Mouse (Mus musculus): Measurements from ENCODE around the gene Gm20388. TPM values are rescaled to one million over a fixed set of nuclear protein-coding genes. Genes with fewer than 3 reads are reported as not detected.
"Not testable (repeated sequence)": the region's sequence is repeated elsewhere in the genome, so short reads cannot be mapped to it uniquely, and the experiment has no call there.

Gene Gm20388
- polyA plus RNA-seq, 1 experiment from 2014 or later, result 5.5 TPM

- H3K4me1 ChIP-seq, result peaks cover 15% of the 10 kb centered on the region
- WGBS, result 83% methylated on average over 2 of the region's 2 CpGs
- not testable (repeated sequence) for DNase-seq (ENCODE audit: extremely low spot score, low spot score); H3K4me3 ChIP-seq; H3K9me3 ChIP-seq; H3K27me3 ChIP-seq (ENCODE audit: poor library complexity, severe bottlenecking); H3K27ac ChIP-seq
- H3K36me3 ChIP-seq (replicated peaks), result peaks cover 83% of the 10 kb centered on the region
These were observed 4115.6 kb downstream of the Gm20388 start for GRCm38 (mm10) chr8:124026265-124026664.

- H3K27me3 ChIP-seq (ENCODE audit: poor library complexity, severe bottlenecking), result no peaks in the 10 kb centered on the region
- peaks cover 92% of the 10 kb centered on the region for H3K36me3 ChIP-seq (replicated peaks)
These were observed 4117.2 kb downstream of the Gm20388 start for GRCm38 (mm10) chr8:124027831-124028230.

GRCm38 (mm10) chr8:124033400-124033799 is 4122.8 kb downstream of the Gm20388 start:
- H3K4me3 ChIP-seq, result no peak overlapping the region
- no peaks in the 10 kb centered on the region for H3K9me3 ChIP-seq
- H3K27ac ChIP-seq, result no peak overlapping the region
- H3K27me3 ChIP-seq (ENCODE audit: poor library complexity, severe bottlenecking), result no peaks in the 10 kb centered on the region
- H3K4me1 ChIP-seq, result no peaks in the 10 kb centered on the region
- no peak for DNase-seq (ENCODE audit: extremely low spot score, low spot score)
- H3K36me3 ChIP-seq (replicated peaks), result peaks cover 94% of the 10 kb centered on the region
- WGBS, result 68% methylated on average over 5 of the region's 5 CpGs

More at GRCm38 (mm10) chr8:124027831-124028230, 4117.2 kb downstream of the Gm20388 start:
- Histone ChIP-seq H3K4me3 (no peak overlapping the region), H3K9me3 (no peaks in the 10 kb centered on the region), H3K27ac (no peak overlapping the region), H3K4me1 (no peaks in the 10 kb centered on the region)
- 90% methylated on average over 6 of the region's 6 CpGs for WGBS
- DNase-seq (ENCODE audit: extremely low spot score, low spot score), result no peak

GRCm38 (mm10) chr8:124038121-124038520 is 4127.5 kb downstream of the Gm20388 start:
- H3K4me1 ChIP-seq, result no peaks in the 10 kb centered on the region
- H3K9me3 ChIP-seq, result no peaks in the 10 kb centered on the region
- H3K36me3 ChIP-seq (replicated peaks), result peaks cover 97% of the 10 kb centered on the region
- no peak overlapping the region for H3K4me3 ChIP-seq
- DNase-seq (ENCODE audit: extremely low spot score, low spot score), result no peak
- 93% methylated on average over 7 of the region's 7 CpGs for WGBS
- H3K27ac ChIP-seq, result no peak overlapping the region
- H3K27me3 ChIP-seq (ENCODE audit: poor library complexity, severe bottlenecking), result no peaks in the 10 kb centered on the region

GRCm38 (mm10) chr8:124039351-124039750 is 4128.7 kb downstream of the Gm20388 start:
- no peaks in the 10 kb centered on the region for H3K4me1 ChIP-seq
- H3K27ac ChIP-seq, result no peak overlapping the region
- no peaks in the 10 kb centered on the region for H3K27me3 ChIP-seq (ENCODE audit: poor library complexity, severe bottlenecking)
- no peak overlapping the region for H3K4me3 ChIP-seq
- 77% methylated on average over 4 of the region's 4 CpGs for WGBS
- DNase-seq (ENCODE audit: extremely low spot score, low spot score), result no peak
- H3K36me3 ChIP-seq (replicated peaks), result peaks cover 97% of the 10 kb centered on the region
- no peaks in the 10 kb centered on the region for H3K9me3 ChIP-seq

DNA sequence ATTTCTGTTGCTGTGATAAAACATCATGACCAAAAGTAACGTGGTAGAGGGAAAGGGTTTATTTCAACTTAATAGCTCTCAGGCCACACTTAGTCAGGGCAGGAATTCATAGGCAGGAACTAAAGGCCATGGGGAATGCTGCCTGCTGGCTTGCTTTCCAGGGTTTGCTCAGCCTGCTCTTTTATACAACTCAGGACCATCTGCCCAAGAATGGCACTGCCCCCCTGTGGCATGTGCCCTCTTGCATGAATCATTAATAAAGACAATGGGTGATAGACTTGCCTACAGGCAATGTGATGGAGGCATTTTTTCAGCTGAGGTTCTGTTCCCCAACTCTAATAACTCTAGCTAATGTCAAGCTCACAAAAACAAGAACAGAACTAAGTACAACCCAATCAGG is 4131.6 kb downstream of the Gm20388 start:
- Histone ChIP-seq H3K36me3 (replicated peaks) (peaks cover 97% of the 10 kb centered on the region), H3K4me1 (no peaks in the 10 kb centered on the region)
- 86% methylated on average over 1 of the region's 1 CpGs for WGBS

DNA sequence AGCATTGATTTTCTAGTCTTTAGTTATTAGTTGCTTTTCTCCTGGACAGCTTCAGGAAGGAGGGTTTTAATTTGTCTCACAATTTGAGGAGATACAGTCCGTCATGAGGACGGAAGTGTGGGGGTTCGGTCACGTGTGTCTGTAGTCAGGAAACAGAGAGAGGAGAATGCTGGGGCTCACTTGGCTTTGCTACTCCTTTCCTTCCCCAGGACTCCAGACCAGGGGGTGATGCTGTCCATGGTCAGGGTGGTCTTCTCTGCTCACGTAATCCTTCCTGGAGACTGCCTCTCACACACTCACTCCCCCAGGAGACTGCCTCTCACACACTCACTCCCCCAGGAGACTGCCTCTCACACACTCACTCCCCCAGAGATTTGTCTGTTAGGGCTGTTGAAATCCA is 4133.8 kb downstream of the Gm20388 start:
- Histone ChIP-seq H3K4me1 (no peaks in the 10 kb centered on the region), H3K27ac (no peak overlapping the region), H3K4me3 (no peak overlapping the region), H3K36me3 (replicated peaks) (peaks cover 92% of the 10 kb centered on the region), H3K27me3 (ENCODE audit: poor library complexity, severe bottlenecking) (no peaks in the 10 kb centered on the region), H3K9me3 (no peaks in the 10 kb centered on the region)
- DNase-seq (ENCODE audit: extremely low spot score, low spot score), result no peak
- WGBS, result 91% methylated on average over 5 of the region's 5 CpGs

More for the DNA sequence above, 4131.6 kb downstream of the Gm20388 start:
- DNase-seq (ENCODE audit: extremely low spot score, low spot score), result no peak
- Histone ChIP-seq H3K9me3 (no peaks in the 10 kb centered on the region), H3K27ac (no peak overlapping the region), H3K27me3 (ENCODE audit: poor library complexity, severe bottlenecking) (no peaks in the 10 kb centered on the region), H3K4me3 (no peak overlapping the region)

GRCm38 (mm10) chr8:124044931-124045330 is 4134.3 kb downstream of the Gm20388 start:
- Histone ChIP-seq H3K9me3 (no peaks in the 10 kb centered on the region), H3K4me3 (no peak overlapping the region), H3K27me3 (ENCODE audit: poor library complexity, severe bottlenecking) (no peaks in the 10 kb centered on the region), H3K27ac (no peak overlapping the region), H3K36me3 (replicated peaks) (peaks cover 91% of the 10 kb centered on the region), H3K4me1 (no peaks in the 10 kb centered on the region)
- no peak for DNase-seq (ENCODE audit: extremely low spot score, low spot score)
- 94% methylated on average over 12 of the region's 12 CpGs for WGBS

DNA sequence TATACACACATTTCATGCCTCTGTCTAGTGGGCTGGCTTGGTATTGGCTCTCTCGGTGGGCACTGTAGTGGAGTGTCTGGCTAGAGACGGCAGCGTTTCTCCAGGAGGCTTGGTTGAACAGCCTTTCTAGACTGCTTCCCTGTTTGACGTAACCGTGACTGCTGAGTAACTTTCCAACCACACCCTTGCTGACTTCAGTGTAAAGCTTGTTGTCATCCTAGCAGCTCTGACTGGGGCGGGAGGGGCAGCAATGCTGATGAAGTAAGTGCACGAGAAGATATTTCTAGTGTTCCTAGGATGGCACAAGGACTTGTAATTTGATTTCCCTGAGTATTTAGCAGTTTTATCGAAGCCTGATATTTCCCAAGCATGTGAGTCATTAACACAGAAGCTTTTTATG is 4135.2 kb downstream of the Gm20388 start:
- Histone ChIP-seq H3K4me3 (no peak overlapping the region), H3K36me3 (replicated peaks) (peaks cover 90% of the 10 kb centered on the region), H3K27me3 (ENCODE audit: poor library complexity, severe bottlenecking) (no peaks in the 10 kb centered on the region), H3K4me1 (no peaks in the 10 kb centered on the region), H3K27ac (no peak overlapping the region), H3K9me3 (no peaks in the 10 kb centered on the region)
- no peak for DNase-seq (ENCODE audit: extremely low spot score, low spot score)
- WGBS, result 95% methylated on average over 8 of the region's 8 CpGs

GRCm38 (mm10) chr8:124052110-124052509 is 4141.5 kb downstream of the Gm20388 start:
- Histone ChIP-seq H3K4me1 (peaks cover 5% of the 10 kb centered on the region; the same call in 1 of the 2 replicates), H3K9me3 (no peaks in the 10 kb centered on the region), H3K4me3 (no peak overlapping the region), H3K27ac (no peak overlapping the region), H3K36me3 (replicated peaks) (peaks cover 29% of the 10 kb centered on the region), H3K27me3 (ENCODE audit: poor library complexity, severe bottlenecking) (no peaks in the 10 kb centered on the region)
- 31% methylated on average over 3 of the region's 3 CpGs for WGBS
- DNase-seq (ENCODE audit: extremely low spot score, low spot score), result peak; percentile 75

DNA sequence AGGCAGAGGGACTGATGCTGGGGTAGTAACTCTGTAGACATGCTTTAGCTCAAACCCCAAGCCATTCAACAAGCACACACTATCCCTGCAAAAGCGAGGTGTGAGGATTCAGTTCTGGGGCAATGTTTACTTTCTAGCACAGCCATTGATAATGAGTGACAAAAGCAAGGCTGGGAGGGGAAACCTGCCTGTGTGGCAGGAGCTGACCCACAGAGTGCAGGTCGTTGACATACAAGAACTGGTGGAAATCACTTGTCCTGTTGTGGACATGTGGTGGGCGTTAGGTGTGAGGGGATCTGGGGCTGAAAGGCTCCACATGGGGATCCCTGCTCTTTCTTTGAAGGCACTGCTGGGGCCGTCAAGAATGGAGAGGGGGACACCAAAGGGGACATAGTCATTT is 4141.9 kb downstream of the Gm20388 start:
- no peak for DNase-seq (ENCODE audit: extremely low spot score, low spot score)
- Histone ChIP-seq H3K4me1 (peaks cover 5% of the 10 kb centered on the region; the same call in 1 of the 2 replicates), H3K36me3 (replicated peaks) (peaks cover 25% of the 10 kb centered on the region), H3K4me3 (no peak overlapping the region), H3K27me3 (ENCODE audit: poor library complexity, severe bottlenecking) (no peaks in the 10 kb centered on the region), H3K9me3 (no peaks in the 10 kb centered on the region), H3K27ac (no peak overlapping the region)
- 77% methylated on average over 4 of the region's 4 CpGs for WGBS

GRCm38 (mm10) chr8:124056832-124057655 is 4146.4 kb downstream of the Gm20388 start:
- WGBS, result 86% methylated on average over 11 of the region's 11 CpGs
- H3K27me3 ChIP-seq (ENCODE audit: poor library complexity, severe bottlenecking), result no peaks in the 10 kb centered on the region
- H3K4me1 ChIP-seq, result peaks cover 5% of the 10 kb centered on the region; the same call in 1 of the 2 replicates
- no peak overlapping the region for H3K4me3 ChIP-seq
- H3K27ac ChIP-seq, result no peak overlapping the region
- H3K9me3 ChIP-seq, result no peaks in the 10 kb centered on the region
- no peak for DNase-seq (ENCODE audit: extremely low spot score, low spot score)
- H3K36me3 ChIP-seq (replicated peaks), result no peaks in the 10 kb centered on the region

DNA sequence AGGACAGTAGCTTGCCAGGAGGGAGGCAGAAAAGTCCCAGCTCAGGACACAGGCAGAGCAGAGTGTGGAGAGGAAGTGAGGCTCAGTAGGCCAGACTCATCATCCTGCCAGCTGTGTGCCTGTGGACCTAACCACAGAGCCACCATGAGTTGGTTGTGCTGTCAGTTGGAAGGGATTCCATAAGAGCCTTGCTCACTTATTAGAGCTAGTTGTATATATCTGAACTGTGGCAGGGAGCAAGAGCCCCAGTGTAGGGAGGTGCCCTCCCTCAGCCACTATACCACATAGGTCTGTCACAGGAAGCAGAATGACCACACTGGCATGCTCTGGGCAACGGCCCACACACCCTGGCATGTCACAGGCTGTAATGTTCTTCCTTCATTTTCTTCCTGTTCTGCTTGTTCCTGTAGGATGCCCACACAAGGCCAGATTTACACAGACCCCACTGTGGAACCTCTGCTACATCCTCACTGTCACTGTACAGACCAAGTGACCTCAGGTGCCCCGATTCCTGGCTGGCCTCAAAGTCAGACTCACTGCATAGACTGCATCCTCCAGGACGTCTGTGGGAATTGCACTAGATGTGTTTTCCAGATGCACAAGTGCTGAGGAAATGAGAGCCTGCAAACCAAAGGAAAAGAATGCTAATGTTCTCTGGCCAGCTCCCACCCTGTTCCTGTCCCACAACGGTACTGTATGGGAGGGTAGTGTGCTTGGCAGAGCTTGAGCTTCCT is 4155.9 kb downstream of the Gm20388 start:
- H3K27ac ChIP-seq, result no peak overlapping the region
- H3K36me3 ChIP-seq (replicated peaks), result no peaks in the 10 kb centered on the region
- no peak for DNase-seq (ENCODE audit: extremely low spot score, low spot score)
- H3K27me3 ChIP-seq (ENCODE audit: poor library complexity, severe bottlenecking), result no peaks in the 10 kb centered on the region
- no peak overlapping the region for H3K4me3 ChIP-seq
- no peaks in the 10 kb centered on the region for H3K9me3 ChIP-seq
- 80% methylated on average over 4 of the region's 4 CpGs for WGBS
- peaks cover 15% of the 10 kb centered on the region for H3K4me1 ChIP-seq
